Mouse (Mus musculus): Measurements from ENCODE around the gene Pbx1.

GRCm38 (mm10) chr1:168272091-168272490 is 160.0 kb downstream of the Pbx1 start:
- TF ChIP-seq POLR2A (IDR thresholded peaks at IDR 0.05; ENCODE audit: low read depth, low read length) (no peak), CTCF (IDR thresholded peaks at IDR 0.05; ENCODE audit: extremely low read depth, insufficient read length, insufficient replicate concordance, low read depth, low read length) (no peak)

Measured in small intestine, adult 2 months (tissue).